Mouse (Mus musculus): ENCODE data around the gene Tbc1d8. TPM values are rescaled to one million over a fixed set of nuclear protein-coding genes. Genes with fewer than 3 reads are reported as not detected.

Tbc1d8 gene
- polyA plus RNA-seq, 1 experiment from 2014 or later, result 11.5 TPM

DNA sequence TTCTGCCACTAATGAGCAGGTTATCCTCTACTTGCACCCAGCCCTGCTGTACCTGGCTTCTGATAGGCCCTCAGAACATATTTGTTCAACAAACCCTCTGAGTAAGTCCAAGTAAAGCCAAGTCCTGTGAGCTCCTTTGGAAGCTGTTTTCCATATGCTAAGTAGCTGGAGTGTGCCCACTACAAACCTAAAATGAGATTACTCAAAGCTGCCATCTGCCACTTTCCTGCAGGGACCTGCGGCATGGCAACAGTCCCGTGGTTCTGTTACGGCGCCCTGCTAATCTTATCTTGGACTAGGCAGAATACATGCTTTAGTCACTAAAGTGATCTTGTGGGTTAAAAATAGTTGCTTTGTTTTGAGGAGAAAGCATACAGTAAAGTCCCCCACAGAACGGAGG, 32.4 kb downstream of the Tbc1d8 start:
- DNase-seq (ENCODE audit: low spot score) (no peak), ATAC-seq (ENCODE audit: low read depth) (no peak)
- Histone ChIP-seq H3K9me3 (ENCODE audit: control insufficient read depth, low read length) (no peaks in the 10 kb centered on the region), H3K9ac (ENCODE audit: low read depth, low read length) (no peak overlapping the region), H3K4me3 (ENCODE audit: low read depth, low read length) (no peak overlapping the region), H3K4me1 (ENCODE audit: control insufficient read depth, insufficient read depth, low read length) (peaks cover 30% of the 10 kb centered on the region), H3K27ac (replicated peaks; ENCODE audit: low read depth, low read length) (0 out of 2 replicates have a peak overlapping the region, but pooled peaks have one; percentile 39), H3K27me3 (replicated peaks; ENCODE audit: control insufficient read depth, insufficient read depth, low read length) (no peaks in the 10 kb centered on the region), H3K4me2 (ENCODE audit: low read depth, low read length) (no peak overlapping the region), H3K36me3 (ENCODE audit: control insufficient read depth, insufficient read depth, low read length) (no peaks in the 10 kb centered on the region)
- 75% methylated on average over 5 of the region's 5 CpGs for WGBS

DNA sequence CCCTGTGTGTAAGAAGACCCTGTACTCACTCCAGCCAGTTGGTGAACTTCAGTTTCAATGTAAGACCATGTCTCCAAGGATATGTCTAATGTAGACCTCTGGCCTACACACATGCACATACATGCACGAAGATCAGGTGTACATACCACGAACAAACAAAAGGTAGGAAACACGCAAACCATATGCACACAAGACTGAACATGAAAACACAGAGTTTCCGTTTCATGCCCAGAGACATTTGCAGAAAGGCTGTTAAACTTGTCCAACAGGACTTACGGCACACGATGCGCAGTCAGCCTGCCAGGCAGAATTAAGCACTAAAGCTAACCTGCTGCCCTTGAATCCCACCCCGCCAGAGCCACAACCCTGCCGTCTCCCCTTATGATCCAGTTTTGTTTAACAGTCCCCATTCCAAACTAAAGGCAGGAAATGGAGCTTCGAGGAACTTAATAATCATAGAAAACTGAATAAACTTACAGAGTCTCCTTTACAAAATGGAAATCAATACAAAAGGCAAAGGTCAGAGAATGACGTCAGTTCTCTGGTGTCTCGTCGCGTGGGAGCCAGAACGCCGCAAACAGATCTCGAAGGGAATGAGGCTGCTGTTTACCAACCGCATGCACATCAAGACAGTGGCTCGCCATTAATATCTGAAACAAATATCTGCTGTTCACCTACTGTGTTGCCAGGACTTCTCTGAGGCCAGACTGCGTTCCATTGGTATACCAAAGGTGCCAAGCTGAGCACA, 33.1 kb downstream of the Tbc1d8 start:
- Histone ChIP-seq H3K4me2 (ENCODE audit: low read depth, low read length) (no peak overlapping the region), H3K4me3 (ENCODE audit: low read depth, low read length) (no peak overlapping the region), H3K4me1 (ENCODE audit: control insufficient read depth, insufficient read depth, low read length) (peaks cover 27% of the 10 kb centered on the region), H3K9me3 (ENCODE audit: control insufficient read depth, low read length) (no peaks in the 10 kb centered on the region), H3K27me3 (replicated peaks; ENCODE audit: control insufficient read depth, insufficient read depth, low read length) (no peaks in the 10 kb centered on the region), H3K9ac (ENCODE audit: low read depth, low read length) (no peak overlapping the region), H3K36me3 (ENCODE audit: control insufficient read depth, insufficient read depth, low read length) (no peaks in the 10 kb centered on the region), H3K27ac (replicated peaks; ENCODE audit: low read depth, low read length) (peak overlapping the region; percentile 52; the same call in 1 of the 2 replicates)
- WGBS, result 73% methylated on average over 20 of the region's 20 CpGs
- ATAC-seq (ENCODE audit: low read depth) (peak; percentile 56; the same call in 1 of the 2 replicates), DNase-seq (ENCODE audit: low spot score) (peak; percentile 83)

DNA sequence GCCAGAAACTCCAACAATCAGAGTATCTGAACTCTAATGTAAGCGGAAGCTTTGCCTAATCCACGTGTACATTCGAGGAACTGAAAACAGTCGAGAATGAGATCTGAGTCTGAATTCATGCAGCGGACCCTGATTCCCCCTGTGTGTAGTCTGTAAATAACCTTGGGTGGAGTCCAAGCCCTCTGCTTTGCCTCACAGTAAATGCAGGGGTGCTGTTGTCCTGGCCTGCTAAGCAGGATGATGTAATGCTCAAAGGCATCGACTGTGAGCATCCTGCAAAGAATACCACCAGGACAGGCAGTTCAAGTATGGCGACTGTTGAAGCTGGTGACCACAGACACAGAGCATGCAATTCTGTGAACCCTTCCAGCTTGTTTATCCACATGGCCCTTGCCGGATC, 34.8 kb downstream of the Tbc1d8 start:
- peaks cover 19% of the 10 kb centered on the region for H3K4me1 ChIP-seq (ENCODE audit: control insufficient read depth, insufficient read depth, low read length)

GRCm38 (mm10) chr1:39441686-39442085, 36.9 kb downstream of the Tbc1d8 start:
- H3K27ac ChIP-seq (replicated peaks; ENCODE audit: low read depth, low read length), result no peak overlapping the region
- H3K4me1 ChIP-seq (ENCODE audit: control insufficient read depth, insufficient read depth, low read length), result peaks cover 19% of the 10 kb centered on the region
- H3K27me3 ChIP-seq (replicated peaks; ENCODE audit: control insufficient read depth, insufficient read depth, low read length), result no peaks in the 10 kb centered on the region
- no peak for DNase-seq (ENCODE audit: low spot score)
- ATAC-seq (ENCODE audit: low read depth), result no peak
- H3K9me3 ChIP-seq (ENCODE audit: control insufficient read depth, low read length), result no peaks in the 10 kb centered on the region
- 68% methylated on average over 6 of the region's 6 CpGs for WGBS
- no peaks in the 10 kb centered on the region for H3K36me3 ChIP-seq (ENCODE audit: control insufficient read depth, insufficient read depth, low read length)
- H3K4me3 ChIP-seq (ENCODE audit: low read depth, low read length), result no peak overlapping the region
- no peak overlapping the region for H3K9ac ChIP-seq (ENCODE audit: low read depth, low read length)
- no peak overlapping the region for H3K4me2 ChIP-seq (ENCODE audit: low read depth, low read length)

More for the DNA sequence above, 34.8 kb downstream of the Tbc1d8 start:
- ATAC-seq (ENCODE audit: low read depth), result peak; percentile 73
- Histone ChIP-seq H3K9ac (ENCODE audit: low read depth, low read length) (no peak overlapping the region), H3K4me2 (ENCODE audit: low read depth, low read length) (no peak overlapping the region), H3K36me3 (ENCODE audit: control insufficient read depth, insufficient read depth, low read length) (no peaks in the 10 kb centered on the region), H3K27me3 (replicated peaks; ENCODE audit: control insufficient read depth, insufficient read depth, low read length) (no peaks in the 10 kb centered on the region), H3K27ac (replicated peaks; ENCODE audit: low read depth, low read length) (peak overlapping the region; percentile 67; the same call in 1 of the 2 replicates), H3K4me3 (ENCODE audit: low read depth, low read length) (no peak overlapping the region), H3K9me3 (ENCODE audit: control insufficient read depth, low read length) (no peaks in the 10 kb centered on the region)
- peak; percentile 84 for DNase-seq (ENCODE audit: low spot score)
- 51% methylated on average over 8 of the region's 8 CpGs for WGBS

GRCm38 (mm10) chr1:39439661-39440548, 38.6 kb downstream of the Tbc1d8 start:
- Histone ChIP-seq H3K4me3 (ENCODE audit: low read depth, low read length) (no peak overlapping the region), H3K4me2 (ENCODE audit: low read depth, low read length) (no peak overlapping the region), H3K36me3 (ENCODE audit: control insufficient read depth, insufficient read depth, low read length) (no peaks in the 10 kb centered on the region), H3K4me1 (ENCODE audit: control insufficient read depth, insufficient read depth, low read length) (peaks cover 9% of the 10 kb centered on the region), H3K9me3 (ENCODE audit: control insufficient read depth, low read length) (no peaks in the 10 kb centered on the region), H3K27me3 (replicated peaks; ENCODE audit: control insufficient read depth, insufficient read depth, low read length) (no peaks in the 10 kb centered on the region), H3K9ac (ENCODE audit: low read depth, low read length) (no peak overlapping the region), H3K27ac (replicated peaks; ENCODE audit: low read depth, low read length) (no peak overlapping the region)
- ATAC-seq (ENCODE audit: low read depth) (no peak), DNase-seq (ENCODE audit: low spot score) (no peak)
- 76% methylated on average over 12 of the region's 12 CpGs for WGBS

DNA sequence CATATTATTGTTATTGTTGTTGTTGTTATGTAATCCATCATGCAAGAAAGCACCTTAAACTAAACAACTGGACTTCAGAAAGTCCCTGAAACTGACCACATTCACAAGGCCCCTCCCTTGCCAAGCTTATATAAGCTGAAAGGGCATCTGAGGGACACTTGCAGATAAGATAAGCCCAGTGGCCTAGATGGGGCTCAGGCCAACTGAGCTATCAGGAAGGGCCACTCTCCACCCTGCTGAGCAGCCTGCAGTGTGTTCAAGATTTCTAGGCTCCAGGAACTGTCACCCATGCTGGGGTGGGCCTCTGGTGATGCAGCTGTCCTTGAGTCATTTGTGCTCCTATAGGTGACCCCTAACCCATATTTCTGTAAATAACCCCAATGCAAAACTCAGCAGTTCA, 39.9 kb downstream of the Tbc1d8 start:
- no peaks in the 10 kb centered on the region for H3K9me3 ChIP-seq (ENCODE audit: control insufficient read depth, low read length)
- H3K27ac ChIP-seq (replicated peaks; ENCODE audit: low read depth, low read length), result no peak overlapping the region
- H3K4me2 ChIP-seq (ENCODE audit: low read depth, low read length), result no peak overlapping the region
- no peak overlapping the region for H3K9ac ChIP-seq (ENCODE audit: low read depth, low read length)
- no peaks in the 10 kb centered on the region for H3K36me3 ChIP-seq (ENCODE audit: control insufficient read depth, insufficient read depth, low read length)
- H3K4me1 ChIP-seq (ENCODE audit: control insufficient read depth, insufficient read depth, low read length), result peaks cover 2% of the 10 kb centered on the region
- DNase-seq (ENCODE audit: low spot score) (no peak), ATAC-seq (ENCODE audit: low read depth) (no peak)
- H3K4me3 ChIP-seq (ENCODE audit: low read depth, low read length), result no peak overlapping the region
- H3K27me3 ChIP-seq (replicated peaks; ENCODE audit: control insufficient read depth, insufficient read depth, low read length), result no peaks in the 10 kb centered on the region

- Histone ChIP-seq H3K27ac (replicated peaks; ENCODE audit: low read depth, low read length) (no peak overlapping the region), H3K9ac (ENCODE audit: low read depth, low read length) (no peak overlapping the region), H3K9me3 (ENCODE audit: control insufficient read depth, low read length) (no peaks in the 10 kb centered on the region), H3K4me1 (ENCODE audit: control insufficient read depth, insufficient read depth, low read length) (no peaks in the 10 kb centered on the region), H3K36me3 (ENCODE audit: control insufficient read depth, insufficient read depth, low read length) (no peaks in the 10 kb centered on the region), H3K27me3 (replicated peaks; ENCODE audit: control insufficient read depth, insufficient read depth, low read length) (no peaks in the 10 kb centered on the region), H3K4me3 (ENCODE audit: low read depth, low read length) (no peak overlapping the region), H3K4me2 (ENCODE audit: low read depth, low read length) (no peak overlapping the region)
- ATAC-seq (ENCODE audit: low read depth) (no peak), DNase-seq (ENCODE audit: low spot score) (no peak)
- WGBS, result 77% methylated on average over 6 of the region's 6 CpGs
These were observed 44.3 kb downstream of the Tbc1d8 start for GRCm38 (mm10) chr1:39434264-39434663.

DNA sequence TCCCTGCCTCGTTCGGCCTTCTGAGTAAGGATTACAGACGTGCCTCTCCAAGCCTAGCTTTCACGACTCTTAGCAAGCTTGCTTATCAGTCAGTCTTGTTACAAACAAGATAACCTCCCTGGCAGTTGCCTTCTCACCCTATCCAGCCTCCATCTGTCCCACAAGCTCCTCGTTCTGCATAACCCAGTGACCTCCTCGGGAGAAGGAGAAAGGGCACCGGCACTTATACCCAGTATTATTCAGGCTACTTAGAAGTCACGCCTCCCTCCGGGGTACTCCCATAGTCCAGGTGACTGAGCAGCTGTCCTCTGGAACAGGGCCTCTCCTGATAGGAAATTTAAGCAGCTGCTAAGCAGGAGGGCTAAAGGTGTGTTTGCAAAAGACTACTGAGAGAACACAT, 48.5 kb downstream of the Tbc1d8 start:
- DNase-seq (ENCODE audit: low spot score) (no peak), ATAC-seq (ENCODE audit: low read depth) (no peak)
- H3K4me2 ChIP-seq (ENCODE audit: low read depth, low read length), result no peak overlapping the region
- no peaks in the 10 kb centered on the region for H3K36me3 ChIP-seq (ENCODE audit: control insufficient read depth, insufficient read depth, low read length)
- H3K27me3 ChIP-seq (replicated peaks; ENCODE audit: control insufficient read depth, insufficient read depth, low read length), result no peaks in the 10 kb centered on the region
- WGBS, result 76% methylated on average over 9 of the region's 9 CpGs
- H3K9ac ChIP-seq (ENCODE audit: low read depth, low read length), result no peak overlapping the region
- no peaks in the 10 kb centered on the region; the same call in 1 of the 2 replicates for H3K4me1 ChIP-seq (ENCODE audit: control insufficient read depth, insufficient read depth, low read length)
- no peak overlapping the region for H3K4me3 ChIP-seq (ENCODE audit: low read depth, low read length)
- H3K9me3 ChIP-seq (ENCODE audit: control insufficient read depth, low read length), result no peaks in the 10 kb centered on the region
- H3K27ac ChIP-seq (replicated peaks; ENCODE audit: low read depth, low read length), result no peak overlapping the region

All from embryonic facial prominence, embryonic 14.5 days (tissue).